Mouse (Mus musculus) lung, postnatal 25 days (tissue): ENCODE data around the gene Hnrnph2.

Experiments
- DNase-seq: peaks from one replicate; pipeline ENCODE4 v3.0.0; 2022; ENCODE audit warnings: low spot score

The Hnrnph2 gene

DNA sequence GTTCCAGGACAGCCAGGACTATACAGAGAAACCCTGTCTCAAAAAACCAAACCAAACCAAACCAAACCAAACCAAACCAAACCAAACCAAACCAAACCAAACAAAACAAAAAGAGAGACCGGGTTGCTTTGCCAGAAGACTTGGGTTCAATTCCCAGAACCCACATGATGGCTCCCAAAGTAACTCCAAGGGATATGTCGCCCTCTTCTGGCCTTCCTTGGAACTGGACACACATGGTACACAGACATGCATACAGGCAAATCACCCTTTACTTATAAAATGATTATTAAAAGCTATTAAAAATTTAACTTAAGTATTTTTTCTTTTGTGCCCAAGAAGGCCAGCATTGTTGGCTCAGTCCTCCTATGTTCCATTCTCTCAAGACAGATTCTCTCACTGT, 13.3 kb downstream of the Hnrnph2 start:
- DNase-seq = no peak

DNA sequence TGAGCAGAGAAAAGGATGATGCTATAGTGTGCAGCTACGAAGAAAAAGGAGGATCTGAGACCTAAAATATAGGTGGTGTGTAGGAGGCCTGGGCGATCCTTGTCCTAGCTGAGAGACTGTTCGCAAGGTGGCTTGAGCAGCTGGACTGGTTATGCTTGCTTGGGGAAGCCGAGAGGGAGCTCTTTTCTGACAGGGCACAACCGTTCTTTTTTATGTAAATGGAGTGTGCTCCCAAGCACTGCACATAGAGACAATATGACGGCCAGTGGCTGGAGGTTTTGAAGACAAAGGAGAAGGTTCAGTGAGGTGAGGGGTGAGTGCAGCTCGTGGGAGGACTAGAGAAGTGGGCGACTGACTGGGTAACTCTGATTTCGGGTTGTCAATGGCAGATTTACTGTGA, 18.7 kb downstream of the Hnrnph2 start:
- no peak for DNase-seq

DNA sequence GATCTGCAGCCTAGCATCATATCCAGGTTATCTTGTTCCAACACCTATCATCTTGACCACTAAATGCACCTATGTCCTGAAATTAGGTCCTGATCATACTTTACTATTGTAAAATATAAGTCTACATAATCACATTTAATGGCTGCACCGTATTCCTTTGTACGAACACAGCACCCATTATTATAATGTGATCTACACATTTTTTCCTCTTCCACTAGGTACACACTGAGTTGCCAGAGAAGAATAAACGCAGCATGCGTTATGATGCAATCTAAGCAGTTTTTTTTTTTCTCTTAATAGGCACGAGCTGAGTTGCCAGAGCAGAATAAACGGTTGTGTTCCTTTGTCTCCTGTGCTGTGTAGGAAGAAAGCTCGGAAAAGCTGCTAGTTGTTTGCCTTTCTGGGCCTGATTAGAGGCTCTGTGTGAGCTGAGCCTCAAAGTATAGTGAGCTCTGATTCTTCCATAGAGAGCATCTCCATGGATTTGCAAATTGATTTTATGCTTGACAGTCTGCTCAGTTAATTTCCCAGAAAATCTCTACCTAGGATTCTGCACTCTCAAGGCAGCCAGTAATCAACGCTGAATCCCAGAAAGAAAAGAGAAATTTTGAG, 19.4 kb downstream of the Hnrnph2 start:
- no peak for DNase-seq

DNA sequence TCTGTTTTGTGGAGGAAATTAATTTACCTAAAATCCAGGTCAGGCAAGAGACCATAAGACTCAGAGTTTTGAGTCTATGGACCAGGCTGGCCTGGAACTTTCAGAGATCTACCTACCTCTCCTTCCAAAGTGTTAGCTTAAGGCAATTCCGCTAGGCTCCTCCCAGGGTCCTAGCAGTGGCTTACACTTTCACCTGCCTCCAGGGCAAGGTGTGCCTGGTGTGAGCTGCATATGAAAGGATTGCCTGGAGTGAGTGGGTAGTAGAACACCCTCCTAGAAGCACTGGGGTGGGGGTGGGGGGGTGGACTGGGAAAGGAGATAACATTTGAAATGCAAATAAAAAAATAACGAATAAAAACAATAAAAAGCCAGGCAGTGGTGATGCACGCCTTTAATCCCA, 20.7 kb downstream of the Hnrnph2 start:
- DNase-seq = no peak

DNA sequence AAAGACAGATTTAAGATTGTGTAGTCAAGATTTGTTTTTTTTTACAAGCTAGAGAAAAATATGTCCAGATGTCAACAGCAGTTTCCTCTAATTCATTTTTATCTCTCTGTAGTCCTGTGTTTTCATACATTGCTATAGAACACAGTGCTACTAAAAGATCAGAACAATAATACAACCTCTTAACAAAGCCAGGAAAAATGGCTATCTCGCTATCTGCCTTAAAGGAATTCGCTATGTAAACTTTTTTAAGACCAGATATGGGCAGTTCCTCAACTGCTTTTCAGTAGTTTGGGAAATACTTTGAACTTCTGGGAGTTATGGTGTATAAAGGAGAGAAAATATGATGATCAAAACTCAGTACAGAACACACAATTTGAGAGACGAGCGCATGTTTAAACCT, 22.4 kb downstream of the Hnrnph2 start:
- DNase-seq = no peak

DNA sequence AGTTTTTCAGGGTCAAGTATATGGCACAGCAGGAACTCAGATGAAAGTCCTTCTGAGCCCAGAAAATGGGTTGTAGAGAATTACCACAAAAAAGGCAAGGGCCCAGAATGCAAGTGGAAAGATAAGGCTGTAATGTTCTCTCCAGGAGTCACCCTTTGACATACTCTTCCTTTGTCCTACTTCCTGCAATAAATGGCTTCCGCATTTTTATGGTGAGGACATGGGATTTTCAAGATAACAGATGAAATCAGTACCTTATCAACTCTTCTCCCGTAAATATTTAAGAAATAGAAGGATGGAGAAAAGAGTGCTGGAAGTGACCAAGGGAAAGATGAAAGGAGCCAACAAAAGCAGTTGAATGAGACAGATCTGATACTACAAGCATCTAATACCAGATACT, 27.2 kb downstream of the Hnrnph2 start:
- DNase-seq = no peak

DNA sequence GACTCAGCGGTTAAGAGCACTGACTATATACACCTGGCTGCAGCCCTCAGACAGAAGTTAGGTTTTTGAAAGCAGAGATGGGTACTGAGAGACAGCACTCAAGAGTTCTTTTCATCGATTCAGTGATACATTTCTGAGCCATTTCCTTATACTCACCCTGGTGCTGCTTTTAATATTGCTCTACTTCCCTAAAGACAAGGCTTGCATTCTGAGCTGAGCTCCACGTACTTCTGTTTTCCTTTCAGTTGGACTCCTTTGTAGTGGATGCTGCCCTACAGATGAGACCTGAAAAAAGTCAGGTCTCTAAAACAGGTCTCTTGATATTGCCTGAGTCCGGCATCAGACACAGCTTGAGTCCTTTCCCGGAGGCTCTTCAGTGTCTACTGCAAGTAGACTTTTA, 31.7 kb downstream of the Hnrnph2 start:
- DNase-seq = no peak

DNA sequence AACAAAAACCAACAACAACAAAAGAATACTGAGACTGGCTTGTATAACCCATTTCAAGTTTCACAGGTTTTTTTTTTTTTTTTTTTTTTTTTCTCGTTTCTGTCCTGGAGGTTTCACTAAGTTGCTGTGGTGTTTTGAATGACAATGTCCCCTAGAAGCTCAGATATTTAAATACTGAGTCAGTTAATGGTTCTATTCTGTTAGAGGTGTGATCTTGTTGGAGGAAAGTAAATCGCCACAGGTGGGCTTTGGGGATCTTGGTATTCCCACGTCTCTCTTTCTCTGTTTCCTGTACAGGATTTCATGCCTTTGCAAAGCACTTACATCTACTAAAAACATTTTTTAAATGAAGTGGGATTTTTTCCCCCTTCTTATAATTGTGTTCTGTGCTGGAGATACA, 34.1 kb downstream of the Hnrnph2 start:
- DNase-seq = no peak

DNA sequence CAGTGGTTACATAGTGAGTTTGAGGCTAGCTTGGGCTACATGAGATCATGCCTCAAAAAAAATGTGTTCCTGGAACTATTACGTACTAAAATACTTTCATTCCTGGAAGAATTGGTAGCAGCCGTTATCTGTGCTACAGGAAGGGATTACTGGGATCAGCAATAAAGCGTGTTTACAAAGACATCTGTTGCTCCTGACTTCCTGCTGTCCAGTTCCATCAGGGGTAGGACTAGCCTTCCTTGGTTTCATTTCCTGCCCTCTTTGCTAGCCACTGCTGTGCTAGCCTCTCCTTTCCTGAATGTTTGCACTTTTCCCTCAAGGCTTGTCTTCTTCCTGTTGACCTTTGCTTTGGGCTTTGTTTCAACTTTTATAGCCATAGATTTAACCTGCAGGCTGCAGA, 34.9 kb downstream of the Hnrnph2 start:
- DNase-seq = peak; percentile 10

DNA sequence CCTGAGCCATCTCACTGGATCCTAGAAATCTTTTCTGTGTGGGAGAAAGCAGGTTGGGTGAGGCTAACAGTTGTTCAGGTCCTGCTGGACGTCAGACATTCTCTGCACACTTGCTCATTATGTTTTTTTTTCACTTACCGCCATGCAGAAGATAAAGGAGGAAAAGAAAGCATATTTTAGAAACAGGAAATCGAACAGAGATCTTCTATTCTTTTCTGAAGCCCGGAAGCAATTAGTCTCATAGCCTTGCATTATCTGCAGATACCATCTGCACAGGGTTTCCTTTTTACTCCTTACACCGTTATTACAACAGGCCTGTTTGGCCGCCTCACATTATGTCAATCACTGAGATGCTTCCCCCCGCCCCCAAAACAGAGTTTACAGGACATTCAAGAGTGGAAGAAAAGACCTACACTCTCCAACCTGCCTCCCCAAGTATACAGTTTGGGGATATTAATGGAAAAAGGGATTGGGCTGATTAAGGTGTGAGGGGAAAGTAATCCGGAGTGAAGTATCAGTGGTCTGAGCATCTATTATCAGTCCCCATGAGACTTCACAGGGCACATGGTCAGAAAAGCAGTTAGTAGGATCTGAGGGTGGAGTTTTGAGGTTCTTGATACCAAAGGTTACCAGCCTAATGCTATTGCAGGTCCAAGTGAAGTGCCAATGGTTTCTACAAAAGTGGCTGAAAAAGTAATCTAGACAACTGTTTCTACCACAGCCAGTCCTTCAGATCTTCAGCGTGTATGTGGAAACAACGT, 40.2 kb downstream of the Hnrnph2 start:
- peak; percentile 32 for DNase-seq

DNA sequence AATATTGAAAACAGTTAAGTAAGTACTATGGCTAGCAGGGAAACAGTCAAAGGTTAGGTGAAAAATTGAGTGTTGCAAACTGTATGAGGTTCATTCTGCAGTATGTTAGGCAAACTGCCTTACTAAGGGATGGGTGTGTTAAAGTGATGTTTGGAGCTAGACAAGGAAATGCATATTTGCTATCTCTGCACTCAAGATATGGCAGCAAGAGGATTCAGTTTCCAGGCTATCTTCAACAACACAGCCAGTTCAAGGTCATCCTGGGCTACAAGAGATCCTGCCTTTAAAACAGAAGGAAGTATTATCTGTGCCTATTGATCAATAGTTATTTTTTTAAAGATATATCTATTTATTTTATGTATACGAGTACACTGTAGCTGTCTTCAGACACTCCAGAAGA, 45.4 kb downstream of the Hnrnph2 start:
- no peak for DNase-seq

DNA sequence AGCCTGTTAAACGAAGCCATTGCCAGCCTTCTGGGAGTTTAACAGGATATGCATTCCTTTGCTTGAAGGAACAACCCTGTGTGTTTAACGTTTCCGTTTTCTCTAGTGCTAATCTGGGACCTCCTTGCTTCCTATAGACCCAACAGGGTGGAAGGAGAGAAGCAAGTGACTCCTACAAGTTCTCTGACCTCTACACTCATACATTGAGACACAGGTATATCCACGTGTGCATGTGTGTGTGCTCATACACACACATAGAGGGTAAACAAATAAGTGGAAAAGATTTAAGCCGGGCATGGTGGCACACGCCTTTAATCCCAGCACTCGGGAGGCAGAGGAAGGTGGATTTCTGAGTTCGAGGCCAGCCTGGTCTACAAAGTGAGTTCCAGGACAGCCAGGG, 46.4 kb downstream of the Hnrnph2 start:
- no peak for DNase-seq

DNA sequence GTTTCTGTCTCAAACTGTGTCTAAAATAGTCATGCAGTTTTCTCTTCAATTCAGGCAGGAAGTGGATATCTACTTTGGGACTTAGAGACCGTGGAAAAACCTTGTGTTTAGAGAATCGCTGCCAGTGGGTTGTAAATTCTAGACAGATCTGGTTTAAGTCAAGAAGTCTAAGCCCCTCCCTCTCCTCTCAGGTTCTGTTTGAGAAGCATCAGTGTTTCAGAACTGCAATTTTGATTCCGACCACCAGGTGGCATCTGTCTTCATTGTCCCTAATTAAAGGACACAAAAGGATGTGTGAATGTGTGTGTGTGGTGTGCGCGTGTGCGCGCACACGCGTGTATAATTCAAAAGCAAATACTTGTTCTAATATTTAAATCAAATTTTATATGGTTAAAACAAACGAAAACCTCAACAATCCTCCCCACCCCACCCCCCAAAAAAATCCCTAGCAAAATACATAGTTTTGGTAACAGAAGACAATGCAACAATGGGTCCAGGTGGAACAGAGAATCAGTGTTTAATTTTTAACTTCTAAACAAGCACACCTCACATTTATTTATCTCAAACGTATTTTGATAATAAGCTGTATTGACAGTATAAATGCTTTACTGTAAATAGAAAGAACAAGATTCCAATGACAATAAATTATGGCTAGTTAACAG, 47.2 kb downstream of the Hnrnph2 start:
- DNase-seq = peak; percentile 74

DNA sequence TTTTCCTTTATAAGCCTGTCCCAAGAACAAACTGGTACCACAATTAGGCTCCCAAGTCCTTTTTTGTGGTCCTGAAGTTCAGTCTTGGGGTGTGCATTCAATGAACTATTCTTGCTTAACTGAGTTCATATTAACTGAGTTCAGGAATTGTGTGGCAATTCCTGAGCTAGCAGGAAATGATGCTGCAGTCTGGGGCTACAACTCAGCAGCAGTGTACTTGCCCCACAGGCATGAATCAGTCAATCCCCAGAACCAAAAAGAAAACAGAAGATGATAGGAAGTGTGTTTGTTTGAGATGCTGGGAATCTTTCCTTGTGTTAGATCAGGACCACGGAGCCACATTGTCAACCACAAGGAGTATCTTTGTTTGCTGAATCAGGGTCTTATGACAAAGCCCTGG, 51.1 kb downstream of the Hnrnph2 start:
- no peak for DNase-seq
